Mouse (Mus musculus) small intestine, adult 2 months (tissue): Measurements from ENCODE around the gene Gm281. TPM values are rescaled to one million over a fixed set of nuclear protein-coding genes. Genes with fewer than 3 reads are reported as not detected.
"Not testable (repeated sequence)": the region's sequence is repeated elsewhere in the genome, so short reads cannot be mapped to it uniquely, and the experiment has no call there.

ENCODE experiments used
- H3K27ac ChIP-seq: fragments of 200-500 bp; 2 replicates; pipeline ENCODE4 v1.5.1; 2012; ENCODE audit warnings: low read depth, low read length, control low read depth, inconsistent platforms; ENCODE audit not compliant: insufficient read depth
- H3K27me3 ChIP-seq: fragments of 200-500 bp; 2 replicates; pipeline ENCODE4 v1.6.1; 2012; ENCODE audit warnings: mild to moderate bottlenecking, moderate library complexity, low read length, inconsistent platforms; ENCODE audit not compliant: control insufficient read depth, insufficient read depth
- H3K36me3 ChIP-seq: fragments of 200-500 bp; 2 replicates; pipeline ENCODE4 v1.6.1; 2012; ENCODE audit warnings: mild to moderate bottlenecking, low read length, control low read depth, inconsistent platforms; ENCODE audit not compliant: control insufficient read depth, insufficient read depth
- H3K4me1 ChIP-seq: fragments of 200-500 bp; 2 replicates; pipeline ENCODE4 v1.6.1; 2012; ENCODE audit warnings: low read length, inconsistent platforms, mixed read lengths; ENCODE audit not compliant: control insufficient read depth, insufficient read depth, insufficient read length
- H3K4me3 ChIP-seq: fragments of 200-500 bp; 2 replicates; pipeline ENCODE4 v1.5.1; 2012; ENCODE audit warnings: low read depth, mild to moderate bottlenecking, control low read depth, inconsistent platforms, low read length, moderate library complexity
- CTCF ChIP-seq: fragments of 200-500 bp; IDR thresholded peaks from 2 replicates; pipeline ENCODE4 v1.5.1; 2012; ENCODE audit warnings: low read depth, mild to moderate bottlenecking, control low read depth, inconsistent platforms, low read length, moderate library complexity, mixed read lengths; ENCODE audit not compliant: insufficient replicate concordance, insufficient read length; ENCODE audit errors: extremely low read depth
- POLR2A ChIP-seq: fragments of 200-500 bp; IDR thresholded peaks from 2 replicates; pipeline ENCODE4 v1.6.1; 2012; ENCODE audit warnings: low read depth, mild to moderate bottlenecking, control low read depth, inconsistent platforms, low read length, moderate library complexity
- WGBS: fragments of 180-500 bp; shearing (Covaris S2); methylation state at CpG from one replicate; pipeline ENCODE4 v1.1.7; 2018; 5-methylcytosine and 5-hydroxymethylcytosine counted together
- polyA plus RNA-seq: library from polyadenylated mRNA; depleted of rRNA; stranded (reverse); fragments of >200 nt; gene quantifications from 2 replicates; pipeline ENCODE4 v1.2.3, GENCODE M21; 2012; rRNA removed

Gm281 gene
- not detected in 2 replicates for polyA plus RNA-seq

DNA sequence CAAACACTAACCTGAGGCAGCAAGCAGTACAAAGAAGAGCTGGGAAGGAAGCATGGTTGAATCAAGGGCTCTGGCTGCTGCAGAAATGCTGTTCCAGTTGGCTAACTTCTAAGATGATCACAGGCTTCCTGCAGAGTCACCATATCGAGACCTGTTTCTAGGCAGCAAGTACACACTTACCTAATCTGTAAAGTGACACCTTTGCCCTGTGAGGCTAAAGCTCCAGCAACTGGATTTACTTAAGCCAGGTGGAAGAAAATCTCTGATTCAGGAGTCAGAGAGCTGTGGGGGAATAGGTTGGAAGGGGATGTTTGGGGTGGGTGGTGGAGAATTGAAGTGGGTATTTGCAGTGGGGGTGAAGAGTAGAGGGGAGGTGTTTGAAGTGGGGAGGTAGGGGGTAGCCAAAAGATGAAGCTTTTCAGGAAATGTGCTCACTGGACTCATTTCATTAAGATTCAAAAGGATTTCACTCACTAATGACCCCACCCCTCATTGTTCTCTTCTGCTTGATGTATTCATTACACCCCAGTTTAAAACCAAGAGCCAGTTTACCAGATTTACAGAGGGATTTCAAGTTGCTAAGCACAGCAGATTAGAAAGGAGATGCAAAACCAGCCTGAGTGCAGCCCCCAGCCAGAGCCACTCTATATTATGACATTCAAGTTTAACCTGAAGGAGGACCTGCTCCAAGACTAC, at the start of gene Gm281:
Gene Gm281, minus strand, starts transcription at position 92 of the 696 bp plus-strand sequence.
- WGBS: 20% methylated on average over 1 of the region's 1 CpGs
- H3K4me1 ChIP-seq: no peaks in the 10 kb centered on the region
- TF ChIP-seq CTCF (no peak), POLR2A (no peak)
- H3K4me3 ChIP-seq: no peak within 1 kb of the TSS
- no peak within 1 kb of the TSS for H3K27ac ChIP-seq
- H3K36me3 ChIP-seq: no peaks in the 10 kb centered on the region
- no peaks in the 10 kb centered on the region for H3K27me3 ChIP-seq

GRCm38 (mm10) chr14:13963527-13963926, 49.2 kb upstream of the Gm281 start:
- WGBS: 50% methylated on average over 1 of the region's 1 CpGs

GRCm38 (mm10) chr14:13962476-13962875, 48.2 kb upstream of the Gm281 start:
- 36% methylated on average over 6 of the region's 6 CpGs for WGBS
- TF ChIP-seq CTCF: no peak
- TF ChIP-seq POLR2A: no peak

More at GRCm38 (mm10) chr14:13963527-13963926, 49.2 kb upstream of the Gm281 start:
- Histone ChIP-seq H3K27ac (no peak overlapping the region), H3K4me3 (no peak overlapping the region), H3K36me3 (no peaks in the 10 kb centered on the region), H3K27me3 (no peaks in the 10 kb centered on the region), H3K4me1 (peaks cover 4% of the 10 kb centered on the region; the same call in 1 of the 2 replicates)
- TF ChIP-seq POLR2A (no peak), CTCF (no peak)

DNA sequence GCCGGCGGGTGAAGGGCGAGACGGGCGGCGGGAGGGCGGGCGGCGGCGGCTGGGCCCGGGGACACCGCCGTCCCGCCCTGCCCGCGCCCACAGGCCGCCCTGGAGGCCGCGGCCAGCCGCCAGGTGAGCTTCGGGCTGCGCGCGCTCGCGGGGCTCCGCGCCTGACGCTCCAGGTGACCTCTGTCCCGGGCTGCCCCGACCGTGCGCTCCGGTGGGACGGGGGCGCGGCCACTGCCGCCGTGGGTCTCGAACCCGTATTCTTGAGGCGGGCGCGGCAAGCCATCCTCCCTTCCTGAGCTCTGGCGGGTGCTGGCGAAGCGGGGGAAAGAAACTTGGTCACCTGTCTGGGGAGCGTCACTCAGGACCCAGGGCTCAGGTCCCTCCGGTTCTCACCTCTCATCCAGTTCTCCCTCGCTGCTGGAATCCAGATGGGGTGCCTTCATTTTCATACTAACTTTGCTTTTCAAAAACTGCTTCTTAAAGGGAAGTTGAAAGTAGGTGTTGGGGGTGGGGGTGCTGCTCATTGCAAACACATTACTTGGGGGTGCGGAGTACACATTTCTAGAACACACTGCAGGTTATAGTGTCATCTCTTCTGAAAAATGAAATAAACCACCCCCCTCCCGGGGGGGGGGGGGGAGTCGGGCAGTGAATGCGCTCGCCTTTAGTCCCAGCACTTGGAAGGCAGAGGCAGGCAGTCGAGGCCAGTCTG, 47.3 kb upstream of the Gm281 start, which contains the start of the genes Atxn7 and Thoc7:
Gene Atxn7, plus strand, starts transcription at position 40 of the 712 bp plus-strand sequence.
Gene Thoc7, minus strand, starts transcription at position 452 of the 712 bp plus-strand sequence.
- Histone ChIP-seq H3K27me3 (no peaks in the 10 kb centered on the region), H3K36me3 (no peaks in the 10 kb centered on the region), H3K4me1 (peaks cover 10% of the 10 kb centered on the region; the same call in 1 of the 2 replicates), H3K27ac (peak within 1 kb of the TSS; percentile 96), H3K4me3 (peak within 1 kb of the TSS; percentile 68)
- WGBS: 2% methylated on average over 56 of the region's 56 CpGs
- no peak for TF ChIP-seq CTCF
- TF ChIP-seq POLR2A: peak; percentile 65

More at GRCm38 (mm10) chr14:13962476-13962875, 48.2 kb upstream of the Gm281 start:
- Histone ChIP-seq H3K27ac (peak overlapping the region; percentile 80), H3K4me1 (peaks cover 7% of the 10 kb centered on the region; the same call in 1 of the 2 replicates), H3K27me3 (no peaks in the 10 kb centered on the region), H3K36me3 (no peaks in the 10 kb centered on the region), H3K4me3 (no peak overlapping the region)

DNA sequence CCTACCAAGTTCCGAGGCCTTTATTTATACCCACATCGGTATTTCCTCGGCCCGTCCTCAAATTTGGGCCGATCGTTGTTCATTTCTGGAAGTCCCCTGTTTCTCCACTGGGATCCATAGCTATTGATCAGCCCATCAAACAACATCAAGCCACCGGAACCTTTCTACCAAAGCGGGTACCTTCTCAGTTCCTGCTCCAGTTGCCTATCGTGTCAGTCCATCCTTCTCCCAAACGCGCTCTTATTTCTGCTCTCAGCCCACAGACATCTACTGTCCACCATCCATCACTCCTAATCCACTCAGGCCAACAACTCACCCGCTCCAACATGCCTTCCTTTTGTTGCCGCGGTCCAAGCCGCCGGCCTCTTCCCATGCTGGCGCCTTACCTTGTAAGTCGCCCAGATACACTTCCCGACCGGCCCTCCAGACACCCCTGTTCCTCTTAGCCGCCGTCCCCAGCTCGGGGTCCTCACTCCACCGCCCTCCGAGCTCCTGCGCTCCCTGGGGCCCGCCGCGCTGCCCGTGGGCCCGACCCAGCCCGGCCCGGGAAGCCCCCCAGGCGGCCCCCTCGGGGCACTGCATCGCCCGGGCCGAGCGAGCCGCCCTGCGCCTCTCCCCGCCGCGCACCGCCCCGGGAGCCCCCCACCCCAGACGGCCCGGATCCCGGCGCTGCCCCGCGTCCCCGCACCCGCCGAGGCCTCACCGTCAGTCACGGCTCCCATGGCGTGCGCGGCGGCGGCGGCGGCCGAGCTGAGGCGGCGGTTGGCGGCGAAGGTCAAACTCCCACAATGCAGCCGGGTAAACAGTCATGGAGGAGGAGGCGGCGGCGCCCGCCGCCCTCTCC, 46.4 kb upstream of the Gm281 start:
- no peaks in the 10 kb centered on the region for H3K27me3 ChIP-seq
- H3K27ac ChIP-seq: peak overlapping the region; percentile 73
- TF ChIP-seq CTCF (no peak), POLR2A (no peak)
- no peaks in the 10 kb centered on the region for H3K36me3 ChIP-seq
- peaks cover 10% of the 10 kb centered on the region; the same call in 1 of the 2 replicates for H3K4me1 ChIP-seq
- WGBS: under 1% methylated on average over 70 of the region's 75 CpGs
- peak overlapping the region; percentile 68 for H3K4me3 ChIP-seq

DNA sequence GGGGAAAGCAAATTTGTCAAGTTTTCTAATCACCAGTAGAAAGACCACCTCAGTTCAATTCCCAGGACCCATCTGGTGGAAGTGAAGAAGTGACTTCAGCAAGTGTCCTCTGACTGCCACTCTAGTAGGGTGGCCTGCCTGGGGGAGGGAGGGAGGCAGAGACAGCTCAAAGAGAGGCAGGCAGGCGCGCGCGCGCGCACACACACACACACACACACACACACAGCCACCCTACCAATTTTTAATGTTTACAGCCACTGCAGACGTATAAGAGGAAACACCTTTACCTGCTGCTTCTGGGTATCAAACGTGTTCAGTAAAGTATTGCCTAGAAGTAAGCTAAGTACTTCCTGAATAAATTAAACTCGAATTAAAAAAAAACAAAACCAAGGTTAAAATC, 45.8 kb upstream of the Gm281 start:
- H3K4me1 ChIP-seq: peaks cover 10% of the 10 kb centered on the region; the same call in 1 of the 2 replicates
- TF ChIP-seq POLR2A (no peak), CTCF (no peak)
- 2% methylated on average over 9 of the region's 9 CpGs for WGBS
- no peaks in the 10 kb centered on the region for H3K27me3 ChIP-seq
- peak overlapping the region; percentile 68 for H3K4me3 ChIP-seq
- no peaks in the 10 kb centered on the region for H3K36me3 ChIP-seq
- peak overlapping the region; percentile 73; the same call in 1 of the 2 replicates for H3K27ac ChIP-seq

DNA sequence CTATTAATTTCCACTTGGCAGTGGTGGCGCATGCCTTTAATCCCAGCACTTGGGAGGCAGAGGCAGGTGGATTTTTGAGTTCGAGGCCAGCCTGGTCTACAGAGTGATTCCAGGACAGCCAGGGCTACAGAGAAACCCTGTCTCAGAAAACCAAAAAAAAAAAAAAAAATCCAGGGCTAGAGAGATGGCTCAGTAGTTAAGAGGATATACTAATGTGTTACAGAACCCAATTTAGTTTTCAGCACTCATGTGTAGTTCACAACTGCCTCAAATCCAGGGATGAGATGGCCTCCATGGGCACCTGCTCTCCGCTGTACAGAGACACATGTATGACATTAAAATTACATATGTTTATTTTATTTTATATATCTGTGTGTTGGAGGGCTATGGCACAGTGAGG, 37.9 kb upstream of the Gm281 start:
- not testable (repeated sequence) for H3K27me3 ChIP-seq, H3K27ac ChIP-seq, H3K4me3 ChIP-seq, H3K4me1 ChIP-seq
- peaks cover 39% of the 10 kb centered on the region for H3K36me3 ChIP-seq
- 95% methylated on average over 3 of the region's 3 CpGs for WGBS
